Comparison of ENCODE assay signal across 8 mouse cellular contexts in the genomic region with DNA sequence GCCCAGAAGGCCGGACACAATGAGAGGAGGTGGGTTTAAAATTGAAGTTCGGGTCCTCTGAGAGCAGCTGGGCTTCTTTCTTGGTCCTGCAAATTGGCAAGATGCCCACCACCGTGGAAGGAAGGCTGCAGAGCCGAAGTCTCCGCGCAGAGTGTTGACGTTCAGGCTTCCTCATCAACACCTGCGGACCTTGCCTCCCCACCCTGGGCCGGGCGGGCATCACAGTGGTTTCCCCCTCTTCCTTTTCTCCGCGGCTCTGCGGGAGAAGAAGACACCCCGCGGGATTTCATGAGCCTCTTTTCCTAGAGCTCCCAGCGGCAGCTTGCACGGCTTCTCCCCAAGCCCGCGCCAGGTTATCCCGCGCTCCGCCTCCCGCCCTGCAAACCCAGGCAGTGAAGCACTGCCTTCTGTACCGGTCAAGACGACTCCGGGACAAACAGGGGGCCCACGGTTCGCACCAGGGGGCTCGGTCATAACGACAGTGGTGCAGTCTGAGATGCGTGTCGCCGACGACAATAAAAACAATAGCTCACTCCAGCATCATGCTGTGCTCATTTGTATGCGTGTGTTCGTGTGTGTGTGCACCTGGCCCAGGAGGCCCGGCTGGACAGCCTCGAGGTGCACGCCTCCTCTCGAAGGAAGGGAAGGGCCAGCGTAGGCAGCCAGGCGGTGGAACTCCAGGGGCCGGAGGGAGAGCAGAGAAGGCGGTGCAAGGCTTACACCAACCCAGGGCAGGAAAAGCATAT. TPM values are rescaled to one million over a fixed set of nuclear protein-coding genes. Genes with fewer than 3 reads are reported as not detected.
DNase-seq lines count a peak whose midpoint lies in the region; ATAC-seq lines count a peak whose summit lies in the region.

No protein-coding gene starts in this region.

- H3K27me3 ChIP-seq in embryonic facial prominence, embryonic 15.5 days: no peaks in the 10 kb centered on the region
- H3K27me3 ChIP-seq in megakaryocyte, embryonic 14.5 days (replicated peaks): no peaks in the 10 kb centered on the region
- H3K27me3 ChIP-seq in stomach, embryonic 14.5 days (ENCODE audit: control insufficient read depth, insufficient read depth, low read length): no peaks in the 10 kb centered on the region

- peaks cover 25% of the 10 kb centered on the region for H3K36me3 ChIP-seq in embryonic facial prominence, embryonic 15.5 days
- peaks cover 30% of the 10 kb centered on the region for H3K36me3 ChIP-seq in megakaryocyte, embryonic 14.5 days (replicated peaks; ENCODE audit: low read length)
- peaks cover 24% of the 10 kb centered on the region for H3K36me3 ChIP-seq in stomach, embryonic 14.5 days (ENCODE audit: control insufficient read depth, insufficient read depth, low read length)

- H3K9me3 ChIP-seq in embryonic facial prominence, embryonic 15.5 days (replicated peaks): no peaks in the 10 kb centered on the region
- no peaks in the 10 kb centered on the region for H3K9me3 ChIP-seq in megakaryocyte, embryonic 14.5 days
- no peaks in the 10 kb centered on the region for H3K9me3 ChIP-seq in stomach, embryonic 14.5 days (ENCODE audit: control insufficient read depth, low read depth, low read length)

- peak overlapping the region; percentile 57 for H3K9ac ChIP-seq in embryonic facial prominence, embryonic 15.5 days
- peak overlapping the region; percentile 34 for H3K9ac ChIP-seq in stomach, embryonic 14.5 days (replicated peaks; ENCODE audit: low read depth, low read length)

- H3K4me2 ChIP-seq in embryonic facial prominence, embryonic 15.5 days (replicated peaks): peak overlapping the region; percentile 88
- H3K4me2 ChIP-seq in stomach, embryonic 14.5 days (replicated peaks; ENCODE audit: low read depth, low read length): peak overlapping the region; percentile 71

- H3K27ac ChIP-seq in embryonic facial prominence, embryonic 15.5 days (replicated peaks): peak overlapping the region; percentile 93
- peak overlapping the region; percentile 87 for H3K27ac ChIP-seq in stomach, embryonic 14.5 days (ENCODE audit: low read length)

- DNase-seq in gastrocnemius, postnatal 10 days: peak; percentile 43
- DNase-seq in gastrocnemius, adult 18-20 months (ENCODE audit: low spot score): no peak
- peak; percentile 57 for DNase-seq in adrenal gland, postnatal 10 days
- peak; percentile 65 to 73 for DNase-seq in left cerebral cortex, postnatal 36 days (ENCODE audit: low spot score in 2 of 2)

- WGBS in embryonic facial prominence, embryonic 15.5 days: under 1% methylated on average over 44 of the region's 44 CpGs
- WGBS in stomach, embryonic 14.5 days: under 1% methylated on average over 44 of the region's 44 CpGs

- intact Hi-C loops in left cerebral cortex, postnatal 36 days (cut with DNase I): no loop called here

- peak; percentile 47 for ATAC-seq in embryonic facial prominence, embryonic 15.5 days (ENCODE audit: insufficient number of reproducible peaks, low FRiP score, low TSS enrichment, low read depth)
- peak; percentile 6 to 31 for ATAC-seq in hematopoietic stem cell, adult 5-6 weeks (replicated peaks in 1 of 2; ENCODE audit: insufficient read depth in 1 of 2, low FRiP score in 2 of 2, low TSS enrichment in 1 of 2, low read depth in 1 of 2, poor library complexity in 2 of 2, severe bottlenecking in 2 of 2)
- peak; percentile 46; the same call in 1 of the 2 replicates for ATAC-seq in stomach, embryonic 14.5 days (ENCODE audit: insufficient number of reproducible peaks, insufficient read depth, low FRiP score, low read depth)

- peaks cover 28% of the 10 kb centered on the region for H3K4me1 ChIP-seq in embryonic facial prominence, embryonic 15.5 days
- peaks cover 60% of the 10 kb centered on the region for H3K4me1 ChIP-seq in megakaryocyte, embryonic 14.5 days
- H3K4me1 ChIP-seq in stomach, embryonic 14.5 days (ENCODE audit: control insufficient read depth, insufficient read depth, low read length): peaks cover 8% of the 10 kb centered on the region

- peak overlapping the region; percentile 96 for H3K4me3 ChIP-seq in embryonic facial prominence, embryonic 15.5 days (replicated peaks)
- H3K4me3 ChIP-seq in megakaryocyte, embryonic 14.5 days (replicated peaks): peak overlapping the region; percentile 92
- H3K4me3 ChIP-seq in stomach, embryonic 14.5 days (ENCODE audit: low read depth, low read length): peak overlapping the region; percentile 95

RNA-seq across cellular contexts. Expression of a gene that starts 0.7 kb away (rescaled TPM):
- 10 to 100 TPM; 12.1 to 13.5 TPM for total RNA-seq in gastrocnemius, postnatal 10 days (2021)
- 10 to 100 TPM; 12.0 to 13.7 TPM for total RNA-seq in gastrocnemius, adult 18-20 months (2021)
- 10 to 100 TPM; 25.4 to 26.3 TPM for total RNA-seq in adrenal gland, postnatal 10 days (2021)
- 48.5 and 51.7 TPM in 2 replicates for polyA plus RNA-seq in embryonic facial prominence, embryonic 15.5 days (2015; fragmentation: Nextera tagmentation; extraction: Ambion mirVana)
- total RNA-seq in hematopoietic stem cell, adult 5-6 weeks (2017): 26.5 and 27.7 TPM in 2 replicates
- 10 to 100 TPM; 29.9 to 32.9 TPM for total RNA-seq in left cerebral cortex, postnatal 36 days (2021)
- polyA plus RNA-seq in megakaryocyte, embryonic 14.5 days (2012; ENCODE audit: insufficient read depth, low replicate concordance): 11.0 and 20.0 TPM in 2 replicates
- polyA plus RNA-seq in stomach, embryonic 14.5 days (2014; fragmentation: Nextera tagmentation; extraction: Ambion mirVana): 39.2 and 44.6 TPM in 2 replicates

RNA-seq across cellular contexts. Expression of a gene that starts 3.6 kb away (rescaled TPM):
- not detected for total RNA-seq in gastrocnemius, postnatal 10 days (2021)
- not detected for total RNA-seq in gastrocnemius, adult 18-20 months (2021)
- total RNA-seq in adrenal gland, postnatal 10 days (2021): not detected
- 0.55 and 0.58 TPM in 2 replicates for polyA plus RNA-seq in embryonic facial prominence, embryonic 15.5 days (2015; fragmentation: Nextera tagmentation; extraction: Ambion mirVana)
- 3.3 and 4.4 TPM in 2 replicates for total RNA-seq in hematopoietic stem cell, adult 5-6 weeks (2017)
- total RNA-seq in left cerebral cortex, postnatal 36 days (2021): under 1 TPM; 0.70 to 0.96 TPM
- not detected in 2 replicates for polyA plus RNA-seq in megakaryocyte, embryonic 14.5 days (2012; ENCODE audit: insufficient read depth, low replicate concordance)
- 0.54 and 1.00 TPM in 2 replicates for polyA plus RNA-seq in stomach, embryonic 14.5 days (2014; fragmentation: Nextera tagmentation; extraction: Ambion mirVana)

RNA-seq across cellular contexts. Expression of a gene that starts 7.2 kb away (rescaled TPM):
- total RNA-seq in gastrocnemius, postnatal 10 days (2021): 10 to 100 TPM; 40.7 to 41.3 TPM
- total RNA-seq in gastrocnemius, adult 18-20 months (2021): 10 to 100 TPM; 30.2 to 31.7 TPM
- total RNA-seq in adrenal gland, postnatal 10 days (2021): 100 to 1,000 TPM; 131 to 150 TPM
- 40.2 and 49.3 TPM in 2 replicates for polyA plus RNA-seq in embryonic facial prominence, embryonic 15.5 days (2015; fragmentation: Nextera tagmentation; extraction: Ambion mirVana)
- total RNA-seq in hematopoietic stem cell, adult 5-6 weeks (2017): 71.1 and 79.8 TPM in 2 replicates
- 10 to 100 TPM; 35.0 to 38.3 TPM for total RNA-seq in left cerebral cortex, postnatal 36 days (2021)
- polyA plus RNA-seq in megakaryocyte, embryonic 14.5 days (2012; ENCODE audit: insufficient read depth, low replicate concordance): 362 and 606 TPM in 2 replicates
- 45.3 and 47.9 TPM in 2 replicates for polyA plus RNA-seq in stomach, embryonic 14.5 days (2014; fragmentation: Nextera tagmentation; extraction: Ambion mirVana)

RNA-seq across cellular contexts. Expression of a gene that starts 7.2 kb away (rescaled TPM):
- 10 to 100 TPM; 18.9 to 21.9 TPM for total RNA-seq in gastrocnemius, postnatal 10 days (2021)
- total RNA-seq in gastrocnemius, adult 18-20 months (2021): 10 to 100 TPM; 14.2 to 16.4 TPM
- total RNA-seq in adrenal gland, postnatal 10 days (2021): 10 to 100 TPM; 29.2 to 34.3 TPM
- polyA plus RNA-seq in embryonic facial prominence, embryonic 15.5 days (2015; fragmentation: Nextera tagmentation; extraction: Ambion mirVana): 15.8 and 17.8 TPM in 2 replicates
- 20.4 and 21.4 TPM in 2 replicates for total RNA-seq in hematopoietic stem cell, adult 5-6 weeks (2017)
- total RNA-seq in left cerebral cortex, postnatal 36 days (2021): 10 to 100 TPM; 29.4 to 40.1 TPM
- polyA plus RNA-seq in megakaryocyte, embryonic 14.5 days (2012; ENCODE audit: insufficient read depth, low replicate concordance): 45.3 and 51.7 TPM in 2 replicates
- 9.4 and 10.4 TPM in 2 replicates for polyA plus RNA-seq in stomach, embryonic 14.5 days (2014; fragmentation: Nextera tagmentation; extraction: Ambion mirVana)

RNA-seq across cellular contexts. Expression of a gene that starts 18.0 kb away (rescaled TPM):
- 10 to 100 TPM in 1 of 2 experiments, 1 to 10 TPM in 1; 8.0 to 10.6 TPM for total RNA-seq in gastrocnemius, postnatal 10 days (2021)
- under 1 TPM in 1 of 2 experiments, not detected in 1; 0.34 TPM for total RNA-seq in gastrocnemius, adult 18-20 months (2021)
- total RNA-seq in adrenal gland, postnatal 10 days (2021): 10 to 100 TPM; 13.4 to 15.8 TPM
- polyA plus RNA-seq in embryonic facial prominence, embryonic 15.5 days (2015; fragmentation: Nextera tagmentation; extraction: Ambion mirVana): 6.7 and 6.8 TPM in 2 replicates
- 24.7 and 37.6 TPM in 2 replicates for total RNA-seq in hematopoietic stem cell, adult 5-6 weeks (2017)
- total RNA-seq in left cerebral cortex, postnatal 36 days (2021): 1 to 10 TPM; 2.4 to 3.1 TPM
- 9.8 and 31.7 TPM in 2 replicates for polyA plus RNA-seq in megakaryocyte, embryonic 14.5 days (2012; ENCODE audit: insufficient read depth, low replicate concordance)
- polyA plus RNA-seq in stomach, embryonic 14.5 days (2014; fragmentation: Nextera tagmentation; extraction: Ambion mirVana): 6.8 TPM in 2 replicates
